Mouse (Mus musculus) forebrain, embryonic 10.5 days (tissue): ENCODE measurements around the gene Fbln5. TPM values are rescaled to one million over a fixed set of nuclear protein-coding genes. Genes with fewer than 3 reads are reported as not detected.

Source experiments
- DNase-seq: peaks from one replicate; pipeline ENCODE4 v3.0.0-alpha.2; 2017; ENCODE audit warnings: low spot score; ENCODE audit errors: extremely low spot score
- H3K27ac ChIP-seq: fragments of 300-500 bp; sonication (generic); 2 replicates; pipeline ENCODE4 v1.5.1; 2016; ENCODE audit warnings: mild to moderate bottlenecking
- H3K27me3 ChIP-seq: fragments of 300-500 bp; sonication (generic); 2 replicates; pipeline ENCODE4 v1.6.1; 2016; ENCODE audit warnings: mild to moderate bottlenecking; ENCODE audit not compliant: poor library complexity, severe bottlenecking
- H3K36me3 ChIP-seq: fragments of 300-500 bp; sonication (generic); replicated peaks from 2 replicates; pipeline ENCODE4 v1.6.1; 2016; ENCODE audit warnings: mild to moderate bottlenecking, moderate library complexity
- H3K4me1 ChIP-seq: fragments of 300-500 bp; sonication (generic); 2 replicates; pipeline ENCODE4 v1.6.1; 2016
- H3K4me3 ChIP-seq: fragments of 300-500 bp; sonication (generic); 2 replicates; pipeline ENCODE4 v1.5.1; 2016; ENCODE audit warnings: mild to moderate bottlenecking, moderate library complexity
- H3K9me3 ChIP-seq: fragments of 300-500 bp; sonication (generic); 2 replicates; pipeline ENCODE4 v1.6.1; 2016; ENCODE audit warnings: mild to moderate bottlenecking, moderate library complexity
- WGBS: fragments of 180-500 bp; shearing (Covaris S2); methylation state at CpG from one replicate; pipeline ENCODE4 v1.1.7; 2016; 5-methylcytosine and 5-hydroxymethylcytosine counted together
- polyA plus RNA-seq: library from polyadenylated mRNA; unstranded; fragments of >200 nt; fragmentation: Nextera tagmentation; extraction: Ambion mirVana; gene quantifications from 2 replicates; pipeline ENCODE4 v1.2.1, GENCODE M21; 2016

Gene Fbln5
- polyA plus RNA-seq, 1 experiment from 2014 or later, result 10.4 TPM

GRCm38 (mm10) chr12:101772962-101773361 lies 45.9 kb downstream of the Fbln5 start:
- Histone ChIP-seq H3K27me3 (no peaks in the 10 kb centered on the region), H3K4me3 (no peak overlapping the region), H3K9me3 (no peaks in the 10 kb centered on the region), H3K4me1 (no peaks in the 10 kb centered on the region), H3K27ac (no peak overlapping the region), H3K36me3 (no peaks in the 10 kb centered on the region)
- WGBS, result 77% methylated on average over 3 of the region's 3 CpGs
- no peak for DNase-seq

GRCm38 (mm10) chr12:101770283-101771015 lies 48.4 kb downstream of the Fbln5 start:
- 90% methylated on average over 5 of the region's 5 CpGs for WGBS
- Histone ChIP-seq H3K4me3 (no peak overlapping the region), H3K27me3 (no peaks in the 10 kb centered on the region), H3K4me1 (peaks cover 23% of the 10 kb centered on the region), H3K36me3 (no peaks in the 10 kb centered on the region), H3K27ac (no peak overlapping the region), H3K9me3 (no peaks in the 10 kb centered on the region)
- DNase-seq, result no peak

- Histone ChIP-seq H3K36me3 (no peaks in the 10 kb centered on the region), H3K4me3 (no peak overlapping the region), H3K27me3 (no peaks in the 10 kb centered on the region), H3K4me1 (peaks cover 26% of the 10 kb centered on the region), H3K9me3 (no peaks in the 10 kb centered on the region), H3K27ac (peak overlapping the region; percentile 51; the same call in 1 of the 2 replicates)
- WGBS, result 73% methylated on average over 9 of the region's 9 CpGs
- no peak for DNase-seq
These were observed 51.4 kb downstream of the Fbln5 start for GRCm38 (mm10) chr12:101767306-101768053.

GRCm38 (mm10) chr12:101766228-101766852 lies 52.5 kb downstream of the Fbln5 start:
- H3K36me3 ChIP-seq, result no peaks in the 10 kb centered on the region
- H3K9me3 ChIP-seq, result no peaks in the 10 kb centered on the region
- H3K4me3 ChIP-seq, result no peak overlapping the region
- no peak for DNase-seq
- H3K27ac ChIP-seq, result peak overlapping the region; percentile 51
- H3K27me3 ChIP-seq, result no peaks in the 10 kb centered on the region
- H3K4me1 ChIP-seq, result peaks cover 26% of the 10 kb centered on the region
- 67% methylated on average over 3 of the region's 3 CpGs for WGBS

- DNase-seq, result no peak
- Histone ChIP-seq H3K4me1 (peaks cover 26% of the 10 kb centered on the region), H3K36me3 (no peaks in the 10 kb centered on the region), H3K27me3 (no peaks in the 10 kb centered on the region), H3K4me3 (no peak overlapping the region), H3K9me3 (no peaks in the 10 kb centered on the region), H3K27ac (no peak overlapping the region)
- WGBS, result 90% methylated on average over 5 of the region's 5 CpGs
These were observed 54.0 kb downstream of the Fbln5 start for GRCm38 (mm10) chr12:101764870-101765269.

- Histone ChIP-seq H3K9me3 (no peaks in the 10 kb centered on the region), H3K36me3 (no peaks in the 10 kb centered on the region), H3K4me3 (no peak overlapping the region), H3K27me3 (no peaks in the 10 kb centered on the region), H3K27ac (no peak overlapping the region), H3K4me1 (peaks cover 26% of the 10 kb centered on the region)
- WGBS, result 67% methylated on average over 3 of the region's 3 CpGs
- DNase-seq, result no peak
These were observed 55.8 kb downstream of the Fbln5 start for GRCm38 (mm10) chr12:101763065-101763464.

GRCm38 (mm10) chr12:101762054-101762453 lies 56.8 kb downstream of the Fbln5 start:
- no peaks in the 10 kb centered on the region for H3K9me3 ChIP-seq
- no peaks in the 10 kb centered on the region for H3K36me3 ChIP-seq
- no peak overlapping the region for H3K27ac ChIP-seq
- 93% methylated on average over 5 of the region's 5 CpGs for WGBS
- H3K4me3 ChIP-seq, result no peak overlapping the region
- no peaks in the 10 kb centered on the region for H3K27me3 ChIP-seq
- DNase-seq, result no peak
- H3K4me1 ChIP-seq, result peaks cover 18% of the 10 kb centered on the region

GRCm38 (mm10) chr12:101759440-101760045 lies 59.3 kb downstream of the Fbln5 start:
- WGBS, result 70% methylated on average over 6 of the region's 6 CpGs
- Histone ChIP-seq H3K9me3 (no peaks in the 10 kb centered on the region), H3K4me1 (0 out of 2 replicates have a peak, but pooled peaks cover 3% of the 10 kb centered on the region)

GRCm38 (mm10) chr12:101758698-101759097 lies 60.2 kb downstream of the Fbln5 start:
- no peak overlapping the region for H3K4me3 ChIP-seq
- H3K27me3 ChIP-seq, result no peaks in the 10 kb centered on the region
- no peaks in the 10 kb centered on the region for H3K36me3 ChIP-seq
- no peak overlapping the region for H3K27ac ChIP-seq
- no peak for DNase-seq
- H3K9me3 ChIP-seq, result no peaks in the 10 kb centered on the region
- 0 out of 2 replicates have a peak, but pooled peaks cover under 1% of the 10 kb centered on the region for H3K4me1 ChIP-seq

More at GRCm38 (mm10) chr12:101759440-101760045, 59.3 kb downstream of the Fbln5 start:
- no peak for DNase-seq
- H3K4me3 ChIP-seq, result no peak overlapping the region
- no peak overlapping the region for H3K27ac ChIP-seq
- no peaks in the 10 kb centered on the region for H3K27me3 ChIP-seq
- H3K36me3 ChIP-seq, result no peaks in the 10 kb centered on the region

GRCm38 (mm10) chr12:101742375-101742774 lies 76.5 kb downstream of the Fbln5 start:
- H3K36me3 ChIP-seq, result no peaks in the 10 kb centered on the region
- H3K4me1 ChIP-seq, result no peaks in the 10 kb centered on the region
- 69% methylated on average over 2 of the region's 2 CpGs for WGBS
- no peaks in the 10 kb centered on the region for H3K27me3 ChIP-seq
- DNase-seq, result no peak
- no peak overlapping the region for H3K27ac ChIP-seq
- H3K4me3 ChIP-seq, result no peak overlapping the region
- no peaks in the 10 kb centered on the region for H3K9me3 ChIP-seq

GRCm38 (mm10) chr12:101740486-101740885 lies 78.4 kb downstream of the Fbln5 start:
- H3K4me3 ChIP-seq, result no peak overlapping the region
- peaks cover 7% of the 10 kb centered on the region; the same call in 1 of the 2 replicates for H3K9me3 ChIP-seq
- DNase-seq, result no peak
- H3K36me3 ChIP-seq, result no peaks in the 10 kb centered on the region
- no peak overlapping the region for H3K27ac ChIP-seq
- WGBS, result 77% methylated on average over 2 of the region's 2 CpGs
- H3K4me1 ChIP-seq, result no peaks in the 10 kb centered on the region
- H3K27me3 ChIP-seq, result no peaks in the 10 kb centered on the region

- Histone ChIP-seq H3K4me1 (no peaks in the 10 kb centered on the region), H3K4me3 (no peak overlapping the region), H3K36me3 (no peaks in the 10 kb centered on the region), H3K9me3 (peaks cover 7% of the 10 kb centered on the region; the same call in 1 of the 2 replicates), H3K27ac (no peak overlapping the region), H3K27me3 (no peaks in the 10 kb centered on the region)
- DNase-seq, result no peak
- WGBS, result 71% methylated on average over 2 of the region's 2 CpGs
These were observed 78.8 kb downstream of the Fbln5 start for GRCm38 (mm10) chr12:101740045-101740444.
